Mouse (Mus musculus) mouse embryonic stem cell (cell line): Measurements from ENCODE around the gene Usp38.

ENCODE experiments used
- in situ Hi-C, 2 experiments: fragments of 300-500 bp; cut with MboI; formaldehyde crosslinking; loops; 1 replicate in 1 of 2; 3 replicates in 1 of 2; pipeline ENCODE4 v1.14.3; 2019 to 2020; ENCODE audit warnings: low sequenced_read_pairs in 2 of 2, low pct_unique_long_range_greater_than_20kb in 1 of 2, mixed read lengths in 1 of 2; ENCODE audit not compliant: unreplicated experiment in 1 of 2

The Usp38 gene

DNA sequence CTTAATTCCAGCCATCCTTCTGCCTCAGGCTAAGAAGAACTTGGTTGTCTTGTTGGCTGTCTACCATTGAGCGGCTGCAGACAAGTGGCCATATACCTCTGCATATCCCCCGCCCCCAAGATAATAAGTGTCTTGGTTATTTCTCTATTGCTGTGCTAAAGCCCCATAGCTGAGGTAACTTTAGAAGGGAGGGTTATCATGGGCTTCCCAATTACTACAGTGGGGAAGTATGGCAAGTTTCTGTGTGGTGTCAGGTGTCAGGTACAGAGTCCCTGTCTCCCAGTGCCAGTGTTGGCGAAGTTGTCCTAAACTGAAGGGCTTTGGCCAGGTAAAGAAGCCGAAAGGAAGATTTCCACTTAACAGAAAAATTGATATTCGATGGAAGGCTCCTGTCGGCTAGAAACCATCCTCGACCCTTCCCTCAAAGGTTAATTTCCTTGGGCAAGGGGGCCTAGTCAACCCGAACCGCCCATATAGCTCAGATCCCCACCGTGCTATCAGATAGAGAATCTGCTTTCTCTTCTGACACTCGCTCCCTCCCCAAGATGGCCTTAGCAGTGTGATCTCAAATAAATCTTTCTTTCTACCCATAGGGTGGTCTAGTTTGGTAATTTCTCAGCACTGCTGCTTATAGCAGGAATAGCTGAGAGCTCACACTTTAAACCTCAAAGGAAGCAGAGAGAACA lies 44.6 kb downstream of the Usp38 start:
- in situ Hi-C loops = no loop called here

DNA sequence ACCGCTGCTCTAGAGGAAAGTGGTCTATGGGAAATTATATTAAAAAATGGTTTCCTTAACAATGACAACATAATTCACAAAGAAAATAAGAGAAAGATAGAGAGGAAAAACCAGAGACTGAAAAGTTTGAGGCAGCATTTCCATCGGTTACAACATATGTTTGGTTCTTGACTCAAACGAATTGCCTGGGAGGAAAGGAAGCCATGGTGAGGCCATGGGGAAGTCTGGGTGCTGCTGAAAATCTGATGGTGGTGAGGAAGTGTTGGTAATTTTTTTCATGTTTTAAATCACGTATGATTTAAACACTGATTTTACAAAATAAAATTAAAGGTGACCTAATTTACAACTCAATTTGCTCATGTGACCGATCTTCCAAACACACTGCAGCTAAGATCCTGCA lies 45.3 kb downstream of the Usp38 start:
- in situ Hi-C loops = no loop called here

DNA sequence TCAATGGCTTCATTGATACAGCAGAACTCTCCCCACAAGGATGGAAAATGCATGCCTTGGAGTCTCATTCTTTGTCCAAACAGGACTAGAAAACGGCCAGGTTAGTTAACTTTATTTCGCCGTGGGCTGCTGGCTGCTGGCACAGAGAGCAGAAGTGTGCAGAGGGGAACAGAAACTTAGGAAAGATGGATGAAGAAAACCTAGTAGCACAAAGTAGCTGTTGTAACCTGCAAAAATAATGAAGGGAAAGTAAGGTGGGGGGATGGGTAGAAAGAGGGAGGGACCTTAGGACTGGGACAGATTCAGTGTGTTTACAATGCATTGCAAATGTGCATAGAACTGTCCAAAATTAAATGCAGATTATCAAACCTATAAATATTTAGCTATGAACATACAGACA lies 51.6 kb downstream of the Usp38 start:
- in situ Hi-C loops = no loop called here

DNA sequence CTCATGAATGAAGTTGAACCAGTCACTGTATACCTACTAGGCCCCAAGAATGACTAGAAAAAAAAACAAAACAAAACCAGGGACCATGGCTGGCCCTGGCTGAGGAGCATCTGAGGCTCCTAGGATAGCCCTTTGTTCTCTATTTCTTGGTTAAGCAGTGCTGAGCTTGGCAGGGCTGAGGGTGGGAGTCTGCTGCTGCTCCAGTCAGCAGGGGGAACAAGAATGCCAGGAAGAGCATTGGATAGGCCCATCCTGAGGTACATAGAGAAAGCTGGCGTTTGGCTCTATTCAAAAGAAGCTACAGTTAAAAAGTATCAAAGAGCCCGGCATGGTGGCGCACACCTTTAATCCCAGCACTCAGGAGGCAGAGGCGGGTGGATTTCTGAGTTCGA lies 52.1 kb downstream of the Usp38 start:
- in situ Hi-C loops = no loop called here

DNA sequence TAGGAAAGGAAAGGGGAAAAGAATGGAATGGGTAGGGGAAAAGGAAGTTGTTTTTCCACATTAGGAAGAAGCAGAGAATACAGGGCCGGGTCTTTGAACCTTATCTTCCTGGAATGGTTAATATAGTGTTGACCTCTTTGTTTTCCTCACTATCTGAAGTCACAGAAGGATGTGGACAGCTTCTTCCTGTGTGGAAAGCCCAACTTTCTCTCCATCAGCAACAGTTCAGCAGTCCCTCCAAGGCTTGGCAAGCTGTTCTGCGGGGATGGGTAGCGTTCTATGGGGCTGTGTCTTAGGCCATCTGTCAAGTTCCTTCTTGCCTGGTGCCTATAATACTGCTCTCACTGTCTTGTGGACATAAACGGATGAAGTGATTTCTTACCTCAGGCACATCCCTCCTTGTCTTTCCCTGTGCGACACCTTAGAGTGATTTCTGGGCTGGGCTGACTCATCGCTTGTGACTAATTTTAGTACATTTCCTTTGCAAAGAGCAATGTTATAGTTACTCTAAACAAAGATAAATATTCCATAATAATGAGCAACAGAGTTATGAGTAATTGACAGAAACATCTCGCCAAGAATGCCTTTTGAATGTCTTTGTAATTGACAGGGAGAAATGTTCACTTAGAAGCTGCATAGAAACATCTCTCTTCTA lies 52.7 kb downstream of the Usp38 start:
- in situ Hi-C loops = no loop called here

DNA sequence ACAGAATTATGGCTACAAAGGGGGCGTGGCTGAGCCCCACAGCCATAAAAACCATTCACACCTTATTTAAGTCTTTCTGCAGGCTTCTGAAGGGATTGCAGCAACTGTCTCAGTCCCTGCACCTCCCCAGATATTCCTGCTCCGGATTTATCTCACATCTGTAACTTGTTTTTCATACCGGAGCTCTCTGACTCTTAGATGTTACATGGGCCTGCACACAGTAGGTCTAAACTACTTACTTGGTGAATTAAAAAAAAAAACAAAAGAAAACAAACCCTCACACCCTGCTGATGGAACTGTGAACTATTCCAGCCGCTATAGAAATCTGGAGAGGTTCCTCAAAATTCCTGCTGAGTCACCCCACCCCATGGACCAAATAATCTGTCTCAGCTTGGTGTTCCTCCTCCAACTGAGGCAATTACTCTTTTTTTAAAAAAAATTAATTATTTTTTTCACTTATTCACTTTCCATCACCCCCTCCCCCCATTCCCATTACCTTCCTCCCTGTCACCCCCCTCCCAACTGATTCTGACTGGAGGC lies 53.6 kb downstream of the Usp38 start:
- in situ Hi-C loops = no loop called here

DNA sequence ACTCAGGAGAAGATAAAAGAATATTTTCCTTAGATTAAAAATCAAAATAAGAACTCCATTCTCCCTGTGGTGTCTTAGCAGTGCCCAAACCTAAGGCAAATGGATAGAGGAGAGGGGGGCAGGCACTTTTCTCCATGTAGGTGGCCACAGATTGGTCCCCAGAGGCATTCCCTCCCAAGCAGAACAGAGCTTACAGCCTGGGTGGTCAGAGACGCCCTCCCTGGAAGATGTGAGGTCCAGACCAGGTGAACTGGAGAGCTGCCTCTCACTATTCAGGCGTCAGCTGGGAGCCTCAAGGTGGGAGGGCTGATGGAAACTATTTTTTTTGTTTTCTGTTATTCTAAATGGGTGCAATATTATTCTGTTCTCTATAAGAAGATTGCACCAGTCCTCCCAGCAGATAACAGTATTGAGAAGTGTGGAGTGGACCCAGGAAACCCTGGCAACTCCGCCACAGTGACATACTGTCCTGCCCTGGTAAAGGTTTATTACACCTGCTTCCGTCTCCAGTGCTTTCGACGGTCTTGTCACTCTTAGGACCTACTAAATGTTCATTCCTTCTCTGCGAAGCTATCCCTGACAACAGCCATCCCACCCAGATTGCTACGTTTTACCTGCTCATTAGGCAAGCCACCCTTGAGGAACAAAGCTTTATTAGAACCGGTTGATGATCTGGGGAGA lies 55.0 kb downstream of the Usp38 start:
- in situ Hi-C loops = no loop called here

DNA sequence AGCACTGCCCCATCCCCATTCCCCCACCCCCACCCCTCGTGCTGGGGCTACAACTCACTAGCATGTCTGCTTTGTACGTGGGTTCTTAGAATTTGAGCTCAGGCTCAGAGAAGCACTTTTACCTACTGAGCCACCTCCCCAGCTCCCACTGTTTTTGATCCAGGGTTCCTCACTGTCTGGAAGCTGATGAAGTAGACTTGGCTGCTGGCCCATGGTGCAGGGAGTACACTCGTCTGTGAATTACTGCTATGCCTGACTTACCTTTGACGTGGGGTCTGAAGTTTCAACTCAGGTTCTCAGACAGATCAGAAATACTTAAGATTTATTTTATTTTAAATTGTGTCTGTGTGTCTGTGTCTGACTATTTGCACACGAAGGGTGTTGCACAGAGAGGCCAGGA lies 57.0 kb downstream of the Usp38 start:
- in situ Hi-C loops = no loop called here

DNA sequence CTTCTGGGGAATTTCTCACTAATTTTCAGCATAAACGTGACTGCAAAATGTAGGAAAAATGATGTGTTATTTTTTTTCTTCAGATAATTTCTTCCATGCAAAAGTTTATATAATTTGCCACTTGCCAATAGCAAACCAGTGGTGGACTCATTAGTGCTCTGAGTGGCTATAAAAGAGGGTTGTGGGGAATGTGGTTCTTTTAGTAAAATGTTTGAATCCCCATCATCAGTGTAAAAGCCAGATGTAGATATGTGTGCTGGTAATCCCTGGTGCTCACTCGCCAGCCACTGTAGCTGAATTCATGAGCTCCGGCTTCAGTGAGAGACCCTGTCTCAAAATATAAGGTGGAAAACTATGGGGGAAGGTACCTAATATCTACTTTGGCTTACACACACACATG lies 61.8 kb downstream of the Usp38 start:
- in situ Hi-C loops = no loop called here

DNA sequence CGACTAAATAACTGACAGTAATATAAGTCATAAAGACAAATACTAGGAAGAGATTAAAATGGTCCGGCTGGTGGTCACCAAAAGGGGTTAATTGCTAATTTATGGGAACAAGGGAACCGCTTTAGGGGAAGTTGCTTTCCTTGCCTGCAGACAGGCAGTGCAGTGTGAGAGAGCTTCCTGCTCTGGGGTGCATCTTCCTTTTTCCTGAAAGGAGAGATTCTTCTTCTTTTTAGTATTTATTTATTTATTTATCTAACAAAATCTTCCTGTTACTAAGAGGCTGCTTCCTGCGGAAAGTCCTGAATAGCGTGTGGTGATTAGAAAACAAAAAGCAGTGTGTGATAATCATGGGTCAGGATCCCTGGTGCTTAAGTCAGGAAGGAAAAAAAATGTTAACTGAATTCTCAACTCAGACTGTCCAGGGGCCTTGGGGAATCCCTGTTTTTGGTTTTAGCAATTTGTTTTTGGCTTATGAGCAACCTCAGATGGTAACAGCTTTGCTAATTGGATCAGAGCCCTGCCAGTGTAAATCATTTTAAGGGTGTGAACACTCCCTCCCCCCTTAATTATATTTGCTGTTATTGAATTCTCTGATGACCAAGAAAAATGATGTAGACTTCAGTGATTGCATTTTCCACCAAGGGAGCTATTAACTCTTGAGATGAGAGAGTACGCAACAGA lies 62.4 kb downstream of the Usp38 start:
- in situ Hi-C loops = no loop called here

DNA sequence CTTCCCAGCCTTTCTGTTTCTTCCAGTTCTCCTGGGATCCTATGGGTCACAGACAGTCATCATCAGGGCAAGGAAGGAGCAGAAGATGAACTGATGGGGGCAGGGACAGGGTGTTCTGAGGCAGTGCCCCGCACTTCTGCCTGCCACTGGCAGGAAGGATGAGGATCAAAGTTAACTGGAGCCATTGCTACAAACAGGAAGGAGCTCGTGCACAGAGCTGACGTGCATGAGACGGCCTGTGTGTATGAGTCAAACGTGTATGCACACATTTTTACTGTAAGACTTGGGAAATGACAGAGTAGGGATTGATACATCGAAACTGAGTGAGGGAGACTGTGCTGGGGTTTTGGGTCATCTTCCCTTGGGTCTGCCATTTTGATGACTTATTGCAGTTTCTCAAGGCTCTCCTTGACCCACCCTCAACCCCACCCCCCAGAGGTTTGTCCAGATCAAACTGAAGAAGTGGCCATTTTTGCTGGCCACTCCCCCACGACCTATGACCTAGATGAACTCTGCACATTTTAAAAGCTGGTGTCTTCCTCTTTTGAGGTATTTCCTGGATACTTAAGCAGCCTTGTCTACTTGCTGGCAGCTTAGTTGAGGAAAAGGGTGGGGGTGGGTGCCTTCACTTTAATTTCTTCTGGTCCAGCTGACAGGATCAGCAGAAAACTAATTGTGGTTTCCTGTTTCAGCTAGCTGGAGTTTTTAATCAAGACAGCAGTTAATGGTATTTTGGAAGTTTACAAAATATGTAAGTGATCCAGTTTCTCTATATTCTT lies 66.1 kb downstream of the Usp38 start:
- in situ Hi-C loops = no loop called here

DNA sequence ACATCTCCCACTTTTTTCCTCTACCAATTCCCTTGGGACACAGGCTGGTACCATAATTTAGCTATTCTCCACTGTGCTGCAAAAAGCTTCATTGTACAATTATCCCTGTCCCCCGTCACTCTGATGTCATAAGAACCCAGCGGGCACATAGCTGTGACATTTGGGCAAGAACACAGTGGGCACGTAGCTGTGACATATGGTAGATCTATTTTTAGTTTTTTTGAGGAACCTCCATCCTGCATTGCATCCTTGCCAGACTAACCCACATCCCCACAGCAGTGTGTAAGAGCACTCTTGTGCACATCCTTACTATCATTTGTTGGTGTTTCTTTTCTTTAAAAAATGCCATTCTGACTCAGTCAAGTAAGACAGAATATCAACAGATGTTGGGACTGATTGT lies 71.0 kb downstream of the Usp38 start:
- in situ Hi-C loops = no loop called here

DNA sequence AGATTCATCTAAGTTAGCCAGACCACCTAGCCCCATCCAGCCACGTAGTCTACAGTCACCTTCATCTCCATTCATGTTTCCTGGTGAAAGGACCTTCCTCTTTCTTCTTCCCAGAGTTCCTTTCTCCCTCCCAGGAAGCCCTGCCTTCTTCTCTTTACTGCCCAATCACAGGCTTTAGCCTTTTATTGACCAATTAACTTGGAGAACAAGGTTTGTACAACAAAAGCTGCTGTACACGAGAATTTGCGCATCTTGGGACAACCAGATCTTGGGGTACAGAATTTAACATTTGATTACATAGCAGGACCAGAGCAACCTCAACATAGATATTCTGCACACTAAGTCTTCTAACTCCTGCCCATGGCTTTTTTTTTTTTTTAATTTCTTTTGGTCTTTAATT lies 73.1 kb downstream of the Usp38 start:
- in situ Hi-C loops = no loop called here

DNA sequence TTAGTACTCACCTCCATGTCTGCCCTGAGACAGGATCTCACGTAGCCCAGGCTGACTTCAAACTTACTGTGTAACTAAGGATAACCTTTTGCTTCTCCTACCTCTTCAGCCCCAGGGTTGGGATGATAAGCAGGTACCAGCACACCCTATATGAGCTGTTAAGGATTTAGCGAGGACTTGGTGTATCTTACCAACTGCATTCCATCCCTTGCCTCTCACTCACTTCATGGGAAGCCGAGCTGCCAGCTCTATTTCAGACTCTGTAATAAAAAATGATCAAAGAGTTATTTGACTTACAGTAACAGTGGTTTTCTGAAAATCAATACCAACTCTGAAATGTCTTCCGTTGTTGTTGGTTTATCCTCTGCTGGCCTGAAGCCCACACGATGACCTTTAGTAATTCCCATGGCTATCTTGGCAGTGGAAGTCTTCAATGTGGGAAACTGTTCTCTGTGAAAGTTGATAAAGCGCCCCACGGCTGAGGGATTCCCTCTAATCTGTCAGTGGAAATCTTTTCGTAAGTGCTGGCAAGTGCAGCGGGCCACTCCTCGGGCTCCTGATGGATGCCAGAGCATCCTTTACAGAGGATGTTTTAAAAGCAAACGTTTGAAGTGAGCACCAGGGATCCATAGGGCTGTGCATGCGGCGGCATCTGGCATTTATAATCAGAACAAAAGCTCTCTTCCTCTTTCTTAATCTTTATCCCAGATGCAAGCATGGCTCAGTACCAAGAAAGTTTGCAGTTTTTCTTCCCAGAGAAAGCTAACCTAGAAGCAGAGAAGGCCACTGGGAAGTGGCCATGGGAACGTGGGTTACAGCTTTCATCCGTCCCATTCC lies 76.7 kb downstream of the Usp38 start:
- in situ Hi-C loops = no loop called here
